Mouse (Mus musculus): ENCODE measurements around the gene Jakmip3. TPM values are rescaled to one million over a fixed set of nuclear protein-coding genes. Genes with fewer than 3 reads are reported as not detected.

The Jakmip3 gene
- total and polyA plus RNA-seq, 3 experiments = not detected

GRCm38 (mm10) chr7:138909277-138910192, 31.0 kb upstream of the Jakmip3 start, which contains the start of gene Bnip3 (continued):
- TF ChIP-seq ETS1 (conservative IDR thresholded peaks at IDR 0.05; ENCODE audit: low read depth, low read length) (0 out of 2 replicates have a peak, but pooled peaks have one; percentile 50), NELFE (IDR thresholded peaks at IDR 0.05; ENCODE audit: low read depth, low read length) (peak; percentile 38), KAT2A (IDR thresholded peaks at IDR 0.05; ENCODE audit: insufficient replicate concordance, low read length) (no peak), HCFC1 (IDR thresholded peaks at IDR 0.05; ENCODE audit: low read depth, low read length) (no peak; the same call in 1 of the 2 replicates), RAD21 (IDR thresholded peaks at IDR 0.05; ENCODE audit: low read depth, low read length) (no peak), TCF12 (IDR thresholded peaks at IDR 0.05; ENCODE audit: low read depth, low read length) (peak; percentile 66), ZMIZ1 (IDR thresholded peaks at IDR 0.05; ENCODE audit: low read depth, low read length) (peak; percentile 34; the same call in 1 of the 2 replicates), SIN3A (IDR thresholded peaks at IDR 0.05; ENCODE audit: low read length) (no peak), USF2 (conservative IDR thresholded peaks at IDR 0.05; ENCODE audit: low read depth, low read length) (no peak), MYC (IDR thresholded peaks at IDR 0.05; ENCODE audit: low read depth, low read length) (no peak), NRF1 (IDR thresholded peaks at IDR 0.05; ENCODE audit: low read depth, low read length) (peak; percentile 78), ZKSCAN1 (IDR thresholded peaks at IDR 0.05; ENCODE audit: borderline replicate concordance, low read depth, low read length) (no peak)

DNA sequence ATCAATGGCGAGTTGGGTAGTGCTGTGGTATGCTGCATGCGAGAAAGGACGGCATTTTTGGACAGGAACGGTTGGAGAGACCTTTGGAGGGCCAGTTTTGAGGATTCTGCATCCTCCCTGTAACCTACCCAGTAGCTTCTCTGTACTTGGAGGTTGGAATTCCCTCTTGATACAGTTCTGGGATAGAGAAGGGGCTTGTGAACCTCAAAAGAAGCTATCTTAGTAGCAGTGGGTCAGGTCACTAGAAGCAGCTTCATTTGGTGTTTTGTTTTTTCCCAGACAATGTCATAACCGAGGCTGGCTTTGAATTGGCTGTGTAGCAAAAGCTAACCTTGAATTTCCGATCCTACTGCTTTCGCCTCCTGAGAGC, 30.4 kb upstream of the Jakmip3 start:
- DNase-seq (ENCODE audit: extremely low read depth) = no peak
- TF ChIP-seq MAZ (IDR thresholded peaks at IDR 0.05; ENCODE audit: low read depth, low read length) (no peak), BHLHE40 (IDR thresholded peaks at IDR 0.05; ENCODE audit: low read depth, low read length) (no peak), POLR2AphosphoS2 (IDR thresholded peaks at IDR 0.05; ENCODE audit: low read depth, low read length) (no peak), SMC3 (IDR thresholded peaks at IDR 0.05; ENCODE audit: low read depth, low read length) (no peak), JUND (conservative IDR thresholded peaks at IDR 0.05; ENCODE audit: low read depth, low read length) (no peak), CHD2 (IDR thresholded peaks at IDR 0.05; ENCODE audit: low read length) (no peak), TBP (conservative IDR thresholded peaks at IDR 0.05; ENCODE audit: low read depth, low read length) (no peak), HCFC1 (IDR thresholded peaks at IDR 0.05; ENCODE audit: low read depth, low read length) (no peak), NELFE (IDR thresholded peaks at IDR 0.05; ENCODE audit: low read depth, low read length) (no peak; the same call in 1 of the 2 replicates), ZC3H11A (IDR thresholded peaks at IDR 0.05; ENCODE audit: low read depth, low read length) (no peak), CTCF (conservative IDR thresholded peaks at IDR 0.05 in 1 of 2, IDR thresholded peaks at IDR 0.05 in 1 of 2; ENCODE audit: low read depth in 2 of 2, low read length in 2 of 2) (no peak), MAFK (IDR thresholded peaks at IDR 0.05; ENCODE audit: insufficient replicate concordance, low read length) (no peak), NRF1 (IDR thresholded peaks at IDR 0.05; ENCODE audit: low read depth, low read length) (no peak)
- Histone ChIP-seq H3K9me3 (replicated peaks; ENCODE audit: low read length) (no peaks in the 10 kb centered on the region), H3K79me2 (replicated peaks; ENCODE audit: control insufficient read depth, extremely low read depth, insufficient read depth, poor library complexity, severe bottlenecking) (no peaks in the 10 kb centered on the region), H3K27me3 (replicated peaks) (peaks cover 18% of the 10 kb centered on the region), H3K4me2 (ENCODE audit: insufficient read depth, low read depth, poor library complexity, severe bottlenecking) (peak overlapping the region; percentile 70), H3K4me3 (replicated peaks in 1 of 3; ENCODE audit: low read depth in 2 of 3, low read length in 2 of 3, poor library complexity in 1 of 3) (peak overlapping the region; percentile 54 to 93 (median 57)), H3K36me3 (replicated peaks in 1 of 2; ENCODE audit: control insufficient read depth in 1 of 2, insufficient read depth in 1 of 2, low read length in 1 of 2) (no peaks in the 10 kb centered on the region), H3K27ac (ENCODE audit: insufficient read depth, low read depth) (no peak overlapping the region), H3K4me1 (ENCODE audit: control insufficient read depth in 1 of 2, insufficient read depth in 2 of 2) (peaks cover 12 to 39% of the 10 kb centered on the region in 2 experiments), H3K9ac (ENCODE audit: insufficient read depth, low read depth) (peak overlapping the region; percentile 38; the same call in 1 of the 2 replicates)
- in situ Hi-C loops (cut with MboI; ENCODE audit: low pct_ligation_motif_present, low pct_unique_long_range_greater_than_20kb, low sequenced_read_pairs) (no loop called here), dilution Hi-C loops (cut with MboI; ENCODE audit: extremely low pct_ligation_motif_present, extremely low pct_unique_long_range_greater_than_20kb, low sequenced_read_pairs) (no loop called here)
